Mouse (Mus musculus) G1E (cell line): Measurements from ENCODE around the gene Lbh. TPM values are rescaled to one million over a fixed set of nuclear protein-coding genes. Genes with fewer than 3 reads are reported as not detected.

Experiments
- ATAC-seq: 2 replicates; pipeline ENCODE4 v1.8.0; 2016; ENCODE audit warnings: mild to moderate bottlenecking; ENCODE audit not compliant: insufficient number of reproducible peaks, poor library complexity, low FRiP score, severe bottlenecking; ENCODE audit errors: extremely low read depth
- DNase-seq: peaks from one replicate; pipeline ENCODE4 v3.0.0; 2012; ENCODE audit warnings: low spot score
- H3K27me3 ChIP-seq: 2 replicates; pipeline ENCODE4 v1.6.1; 2012; ENCODE audit warnings: mild to moderate bottlenecking, low read length, inconsistent platforms; ENCODE audit not compliant: insufficient read depth
- H3K36me3 ChIP-seq: replicated peaks from 2 replicates; pipeline ENCODE3; 2012; ENCODE audit warnings: mild to moderate bottlenecking, inconsistent platforms
- H3K4me1 ChIP-seq: 2 replicates; pipeline ENCODE4 v1.6.1; 2012; ENCODE audit warnings: low read depth, low read length, inconsistent platforms, mixed read lengths; ENCODE audit not compliant: insufficient read depth
- H3K4me3 ChIP-seq: 2 replicates; pipeline ENCODE4 v1.5.1; 2012; ENCODE audit warnings: low read depth, mild to moderate bottlenecking, inconsistent platforms, low read length, moderate library complexity, mixed read lengths
- H3K9me3 ChIP-seq: replicated peaks from 2 replicates; pipeline ENCODE4 v1.6.1; 2012; ENCODE audit warnings: inconsistent platforms
- CTCF ChIP-seq: IDR thresholded peaks from 2 replicates; pipeline ENCODE4 v1.5.1; 2012; ENCODE audit warnings: low read depth, low read length, inconsistent platforms, mixed read lengths
- GATA1 ChIP-seq: IDR thresholded peaks from 2 replicates; pipeline ENCODE4 v1.6.1; 2012; ENCODE audit warnings: borderline replicate concordance, low read length, inconsistent platforms, mixed read lengths
- GATA2 ChIP-seq: IDR thresholded peaks from 2 replicates; pipeline ENCODE4 v1.6.1; 2012; ENCODE audit warnings: low read depth, low read length, inconsistent platforms, borderline replicate concordance
- POLR2AphosphoS5 ChIP-seq: IDR thresholded peaks from 2 replicates; pipeline ENCODE4 v1.6.1; 2012; ENCODE audit warnings: low read depth, low read length, inconsistent platforms; ENCODE audit not compliant: insufficient replicate concordance
- TAL1 ChIP-seq: conservative IDR thresholded peaks from 2 replicates; pipeline ENCODE4 v1.6.1; 2012; ENCODE audit warnings: low read depth, low read length, inconsistent platforms, mixed read lengths
- polyA plus RNA-seq: library from polyadenylated mRNA; stranded (reverse); fragments of >175 nt; gene quantifications from 2 replicates; pipeline ENCODE4 v1.2.3, GENCODE M21; 2012
- total RNA-seq, 2 experiments: library from RNA; stranded (forward) in 1 of 2; stranded (reverse) in 1 of 2; fragments of 200-1000 nt in 1 of 2; fragments of >200 nt in 1 of 2; fragmentation: Nextera tagmentation in 1 of 2; gene quantifications; 2 replicates each; pipeline ENCODE4 v1.2.3; 2014 to 2017

Lbh gene
- total and polyA plus RNA-seq, 3 experiments, result 0.02 to 8.0 (median 0.05) TPM

DNA sequence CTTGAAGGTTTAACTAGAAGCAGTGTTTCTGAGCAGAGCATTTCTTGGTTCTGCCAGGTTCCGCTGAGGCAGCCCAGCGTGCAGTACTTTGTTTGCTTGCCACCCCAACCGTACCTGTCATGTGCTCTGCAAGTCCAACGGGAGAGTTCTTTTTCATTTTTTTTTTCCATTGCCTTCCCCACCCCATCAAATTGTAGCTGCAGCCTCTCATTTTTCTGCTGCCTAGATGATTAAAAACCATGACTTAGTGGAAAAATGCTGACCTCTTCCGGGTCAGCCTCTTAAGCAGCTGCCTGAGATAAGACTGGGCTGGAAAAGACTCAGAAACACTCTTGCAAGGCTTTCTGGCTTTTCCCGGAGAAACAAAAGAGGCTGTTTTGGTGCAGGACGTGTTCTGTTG lies 17.8 kb downstream of the Lbh start:
- no peak overlapping the region for H3K4me3 ChIP-seq
- no peaks in the 10 kb centered on the region for H3K4me1 ChIP-seq
- H3K36me3 ChIP-seq, result no peaks in the 10 kb centered on the region
- peaks cover 21% of the 10 kb centered on the region for H3K9me3 ChIP-seq
- ATAC-seq, result no peak
- TF ChIP-seq CTCF (no peak), GATA2 (no peak), POLR2AphosphoS5 (no peak), TAL1 (no peak), GATA1 (no peak)
- no peak for DNase-seq
- no peaks in the 10 kb centered on the region for H3K27me3 ChIP-seq

DNA sequence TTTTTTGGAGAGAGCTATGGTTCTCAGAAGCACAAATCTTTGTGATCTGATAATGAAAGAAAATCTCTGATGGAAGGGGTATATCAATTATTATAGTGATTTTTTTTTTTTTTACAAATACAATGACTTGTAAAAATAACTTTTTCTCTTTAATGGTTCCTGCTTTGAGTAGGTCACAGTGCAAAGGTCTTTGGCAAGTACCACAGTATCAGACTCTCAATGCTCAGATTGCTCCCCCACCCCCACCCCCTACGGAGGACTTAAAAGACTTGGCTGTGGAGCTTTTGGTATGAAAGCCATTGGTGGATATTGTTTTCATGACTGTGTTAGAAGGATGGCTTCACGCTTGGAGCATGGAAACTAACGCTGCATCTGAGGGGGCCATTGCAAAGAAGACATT lies 18.2 kb downstream of the Lbh start:
- TF ChIP-seq CTCF (no peak), TAL1 (no peak), POLR2AphosphoS5 (no peak), GATA1 (no peak), GATA2 (no peak)
- Histone ChIP-seq H3K27me3 (no peaks in the 10 kb centered on the region), H3K36me3 (no peaks in the 10 kb centered on the region), H3K9me3 (peaks cover 24% of the 10 kb centered on the region), H3K4me3 (no peak overlapping the region), H3K4me1 (no peaks in the 10 kb centered on the region)
- DNase-seq, result no peak
- no peak for ATAC-seq

GRCm38 (mm10) chr17:72937204-72937603 lies 19.1 kb downstream of the Lbh start:
- Histone ChIP-seq H3K36me3 (no peaks in the 10 kb centered on the region), H3K4me3 (no peak overlapping the region), H3K9me3 (peaks cover 24% of the 10 kb centered on the region), H3K27me3 (no peaks in the 10 kb centered on the region), H3K4me1 (no peaks in the 10 kb centered on the region)
- DNase-seq (no peak), ATAC-seq (no peak)
- TF ChIP-seq TAL1 (no peak), CTCF (no peak), GATA1 (no peak), GATA2 (no peak), POLR2AphosphoS5 (no peak)

DNA sequence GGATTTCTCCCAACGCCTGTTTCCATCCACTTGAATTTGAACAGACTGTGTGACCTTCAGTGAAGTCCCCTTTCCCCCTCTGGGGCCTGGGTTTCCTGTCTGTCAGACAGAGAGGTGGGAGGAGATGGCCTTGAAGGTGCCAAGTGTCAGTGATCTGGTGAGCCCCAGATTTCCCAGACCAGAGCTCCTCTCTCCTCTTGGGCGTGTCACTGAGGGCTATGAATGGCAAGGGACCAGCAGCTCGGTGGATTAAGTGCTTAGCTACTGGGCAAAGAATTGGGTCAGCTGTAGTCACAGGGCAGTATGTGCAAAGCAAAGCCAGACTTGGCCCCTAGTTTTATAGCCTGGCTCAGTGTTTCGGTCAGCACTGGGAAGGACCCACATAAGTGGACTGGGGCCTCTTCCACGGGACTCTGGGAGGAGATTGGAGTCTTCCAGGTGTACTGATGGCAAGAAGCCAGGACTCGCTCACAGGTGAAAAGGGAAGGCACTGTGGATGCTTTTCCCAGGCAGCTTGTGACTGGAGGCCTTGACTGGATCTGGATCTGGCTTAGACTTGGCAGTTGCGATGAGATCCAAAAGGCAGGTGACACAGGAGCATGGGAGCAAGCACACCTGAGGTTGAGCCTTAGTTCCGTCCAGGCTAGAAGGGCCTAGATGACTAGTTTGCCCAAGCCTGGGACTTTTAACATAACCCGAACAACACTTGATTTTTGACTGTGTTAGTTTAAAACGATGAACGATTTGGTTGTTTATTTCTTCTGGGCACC lies 20.1 kb downstream of the Lbh start:
- Histone ChIP-seq H3K36me3 (no peaks in the 10 kb centered on the region), H3K27me3 (no peaks in the 10 kb centered on the region)
- no peak for TF ChIP-seq CTCF
- TF ChIP-seq GATA1, result no peak
- no peak for TF ChIP-seq GATA2
- no peak for TF ChIP-seq POLR2AphosphoS5
- no peak for TF ChIP-seq TAL1

DNA sequence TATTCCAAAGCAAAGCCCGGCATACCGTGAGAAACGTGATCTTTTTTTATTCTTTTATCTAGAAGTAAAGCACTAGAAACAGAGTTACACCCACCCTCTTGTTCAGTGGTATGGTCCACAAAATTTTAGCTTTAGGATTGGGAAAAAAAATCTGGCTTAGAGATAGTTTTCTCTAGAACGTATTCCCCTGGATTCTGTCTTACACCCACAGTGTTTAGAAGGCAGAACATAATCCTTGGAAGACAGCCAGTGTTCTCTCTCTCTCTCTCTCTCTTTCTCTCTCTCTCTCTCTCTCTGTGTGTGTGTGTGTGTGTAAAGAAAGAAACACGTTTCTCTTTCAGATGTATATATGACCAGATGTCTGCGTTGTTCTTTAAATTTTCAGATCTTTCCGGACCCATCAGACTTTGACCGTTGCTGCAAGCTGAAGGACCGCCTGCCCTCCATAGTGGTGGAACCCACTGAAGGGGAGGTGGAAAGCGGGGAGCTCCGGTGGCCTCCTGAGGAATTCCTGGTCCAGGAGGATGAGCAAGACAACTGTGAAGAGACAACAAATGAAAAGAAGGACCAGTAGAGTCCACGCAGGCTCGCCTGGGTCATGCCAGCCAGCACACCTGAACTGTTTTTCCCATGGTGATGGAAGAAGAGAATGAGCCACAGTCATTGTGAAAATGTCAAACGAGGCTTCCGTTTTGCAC lies 20.9 kb downstream of the Lbh start:
- peaks cover 29% of the 10 kb centered on the region for H3K9me3 ChIP-seq
- no peaks in the 10 kb centered on the region for H3K36me3 ChIP-seq
- TF ChIP-seq POLR2AphosphoS5 (no peak), CTCF (no peak), TAL1 (no peak), GATA2 (no peak)
- no peak for ATAC-seq
- no peak overlapping the region for H3K4me3 ChIP-seq
- no peaks in the 10 kb centered on the region for H3K27me3 ChIP-seq
- H3K4me1 ChIP-seq, result no peaks in the 10 kb centered on the region
- no peak for DNase-seq

More for the DNA sequence above, 20.1 kb downstream of the Lbh start:
- DNase-seq, result no peak
- Histone ChIP-seq H3K4me1 (no peaks in the 10 kb centered on the region), H3K4me3 (no peak overlapping the region), H3K9me3 (peaks cover 29% of the 10 kb centered on the region)
- ATAC-seq, result no peak

GRCm38 (mm10) chr17:72939569-72939899 lies 21.4 kb downstream of the Lbh start:
- Histone ChIP-seq H3K27me3 (no peaks in the 10 kb centered on the region), H3K36me3 (no peaks in the 10 kb centered on the region), H3K4me3 (no peak overlapping the region), H3K4me1 (no peaks in the 10 kb centered on the region), H3K9me3 (peaks cover 25% of the 10 kb centered on the region)
- TF ChIP-seq GATA1 (no peak), GATA2 (no peak), CTCF (no peak), POLR2AphosphoS5 (no peak), TAL1 (no peak)
- DNase-seq (no peak), ATAC-seq (no peak)

GRCm38 (mm10) chr17:72944368-72944767 lies 26.3 kb downstream of the Lbh start:
- H3K4me3 ChIP-seq, result no peak overlapping the region
- H3K36me3 ChIP-seq, result no peaks in the 10 kb centered on the region
- H3K9me3 ChIP-seq, result peaks cover 16% of the 10 kb centered on the region
- no peaks in the 10 kb centered on the region for H3K4me1 ChIP-seq
- H3K27me3 ChIP-seq, result peaks cover 3% of the 10 kb centered on the region; the same call in 1 of the 2 replicates
- DNase-seq, result no peak
- TF ChIP-seq TAL1, result no peak
- ATAC-seq, result no peak
